Mouse (Mus musculus) E14TG2a.4 (cell line): ENCODE measurements around the gene 1110032A03Rik.

Experiments used
- CTCF ChIP-seq: conservative IDR thresholded peaks from 2 replicates; pipeline ENCODE4 v1.5.1; 2014; ENCODE audit warnings: low read length
- NANOG ChIP-seq: IDR thresholded peaks from 2 replicates; pipeline ENCODE4 v1.6.1; 2014; ENCODE audit warnings: borderline replicate concordance, low read length, mixed read lengths
- POU5F1 ChIP-seq: IDR thresholded peaks from 2 replicates; pipeline ENCODE4 v1.6.1; 2014; ENCODE audit warnings: low read length, borderline replicate concordance

- TF ChIP-seq CTCF = no peak
- TF ChIP-seq POU5F1 = no peak
- TF ChIP-seq NANOG = no peak
These were observed 40.3 kb upstream of the 1110032A03Rik start for GRCm38 (mm10) chr9:50815666-50816065.
